Mouse (Mus musculus) frontal cortex, adult (tissue): ENCODE measurements around the gene Abcc1.

Experiments used
- ATAC-seq: cut with Nextera tagmentation; 2 replicates; pipeline ENCODE4 v1.9.2; 2017; ENCODE audit warnings: mild to moderate bottlenecking, moderate library complexity, mixed read lengths; ENCODE audit not compliant: low TSS enrichment

Abcc1 gene

GRCm38 (mm10) chr16:14501649-14502360 is 140.4 kb downstream of the Abcc1 start:
- no peak for ATAC-seq

GRCm38 (mm10) chr16:14506461-14506860 is 145.1 kb downstream of the Abcc1 start:
- no peak for ATAC-seq
